Mouse (Mus musculus): ENCODE results near the gene Dcaf10. TPM values are rescaled to one million over a fixed set of nuclear protein-coding genes. Genes with fewer than 3 reads are reported as not detected.
"Not testable (repeated sequence)": the region's sequence is repeated elsewhere in the genome, so short reads cannot be mapped to it uniquely, and the experiment has no call there.

The Dcaf10 gene
- polyA plus RNA-seq, 1 experiment from 2014 or later = 12.8 TPM

DNA sequence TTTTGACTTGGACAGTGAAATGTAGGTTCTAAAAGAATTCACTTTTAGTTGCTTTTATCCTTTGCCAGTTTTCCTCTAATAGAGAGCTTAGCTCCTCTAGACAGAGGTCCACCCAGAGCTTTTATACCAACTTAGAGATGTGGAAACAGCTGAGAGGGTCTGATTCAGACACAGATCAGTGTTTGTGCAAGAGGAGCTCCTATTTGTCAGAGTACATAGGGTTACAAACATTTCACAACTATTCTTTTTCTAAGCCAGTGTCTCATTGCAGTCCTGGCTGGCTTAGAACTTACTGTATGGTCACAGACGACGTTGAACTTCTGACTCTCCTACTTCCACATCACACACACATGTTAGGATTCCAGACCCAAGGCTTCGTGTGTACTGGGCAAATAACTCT is 14.8 kb downstream of the Dcaf10 start:
- Histone ChIP-seq H3K4me1 (no peaks in the 10 kb centered on the region), H3K27me3 (no peaks in the 10 kb centered on the region), H3K4me2 (replicated peaks) (no peak overlapping the region), H3K27ac (replicated peaks) (no peak overlapping the region), H3K36me3 (peaks cover 15% of the 10 kb centered on the region; the same call in 1 of the 2 replicates), H3K4me3 (no peak overlapping the region), H3K9ac (replicated peaks) (no peak overlapping the region), H3K9me3 (no peaks in the 10 kb centered on the region)
- WGBS = 90% methylated on average over 3 of the region's 3 CpGs
- no peak for ATAC-seq (ENCODE audit: low FRiP score, low read depth)

DNA sequence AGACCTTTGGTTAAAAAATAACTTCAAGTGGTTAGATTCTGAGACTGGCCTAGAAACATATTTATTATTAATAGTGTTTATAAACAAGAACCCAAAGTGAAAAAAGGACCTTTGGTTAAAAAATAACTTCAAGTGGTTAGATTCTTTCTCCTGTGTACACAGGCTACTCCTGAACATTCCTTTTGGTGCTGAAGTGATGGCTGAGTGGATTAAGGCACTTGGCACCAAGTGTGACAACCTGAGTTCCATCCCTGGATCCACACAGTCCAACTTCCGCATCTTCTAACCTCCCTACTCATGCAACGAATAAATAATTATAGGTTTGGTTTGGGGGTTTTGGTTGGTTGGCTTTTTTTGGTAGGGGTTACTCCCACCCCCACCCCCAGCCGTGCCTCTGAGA is 29.4 kb downstream of the Dcaf10 start:
- no peak overlapping the region for H3K4me3 ChIP-seq
- no peaks in the 10 kb centered on the region for H3K4me1 ChIP-seq
- no peaks in the 10 kb centered on the region for H3K9me3 ChIP-seq
- ATAC-seq (ENCODE audit: low FRiP score, low read depth) = no peak
- WGBS = 89% methylated on average over 3 of the region's 3 CpGs
- no peak overlapping the region for H3K9ac ChIP-seq (replicated peaks)
- no peak overlapping the region for H3K4me2 ChIP-seq (replicated peaks)
- no peak overlapping the region for H3K27ac ChIP-seq (replicated peaks)
- no peaks in the 10 kb centered on the region for H3K27me3 ChIP-seq
- H3K36me3 ChIP-seq = peaks cover 46% of the 10 kb centered on the region

DNA sequence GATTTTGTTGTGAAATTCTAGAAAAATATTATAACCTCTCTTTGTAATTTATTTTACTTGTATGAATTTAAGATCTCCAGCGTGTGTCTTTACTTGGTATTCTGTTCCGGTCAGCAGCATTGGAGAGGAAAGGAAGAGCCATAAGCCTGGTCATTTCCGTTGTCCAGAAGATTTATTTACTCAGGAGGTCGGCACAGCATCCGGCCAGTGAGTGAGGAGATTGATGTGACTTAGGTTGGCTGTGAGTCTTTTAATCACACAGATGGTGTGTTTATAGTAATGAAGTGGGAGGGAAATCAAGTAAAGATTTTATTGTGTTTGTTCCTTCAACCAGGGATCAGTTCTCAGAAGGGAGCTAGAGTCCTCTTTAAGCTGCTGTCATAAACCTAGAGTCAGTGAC is 33.0 kb downstream of the Dcaf10 start:
- Histone ChIP-seq H3K9ac (replicated peaks) (no peak overlapping the region), H3K9me3 (no peaks in the 10 kb centered on the region), H3K27ac (replicated peaks) (no peak overlapping the region), H3K4me2 (replicated peaks) (no peak overlapping the region), H3K27me3 (no peaks in the 10 kb centered on the region), H3K4me3 (no peak overlapping the region), H3K36me3 (peaks cover 52% of the 10 kb centered on the region), H3K4me1 (no peaks in the 10 kb centered on the region)
- 93% methylated on average over 5 of the region's 5 CpGs for WGBS
- no peak for ATAC-seq (ENCODE audit: low FRiP score, low read depth)

DNA sequence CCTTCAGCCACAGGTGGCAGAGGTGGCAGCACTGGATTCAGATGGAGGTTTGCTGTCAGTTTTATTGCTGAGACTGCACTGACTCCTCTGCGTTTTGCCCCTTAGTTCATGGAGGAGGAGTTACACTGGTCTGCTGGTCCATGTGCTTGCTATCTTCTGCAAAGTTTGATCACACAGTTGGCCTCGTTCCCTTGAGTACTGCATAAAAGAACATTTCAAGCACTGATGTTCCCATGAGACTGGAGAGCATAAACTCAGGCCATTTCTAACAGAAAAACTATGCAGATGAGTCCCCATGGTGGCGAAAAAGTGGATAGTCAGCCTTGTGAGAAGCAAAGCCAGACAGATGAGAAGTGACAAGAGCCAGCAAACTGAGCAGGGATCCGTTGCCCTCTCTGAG is 34.7 kb downstream of the Dcaf10 start:
- H3K4me1 ChIP-seq = no peaks in the 10 kb centered on the region
- no peak for ATAC-seq (ENCODE audit: low FRiP score, low read depth)
- H3K27me3 ChIP-seq = no peaks in the 10 kb centered on the region
- H3K9me3 ChIP-seq = no peaks in the 10 kb centered on the region
- H3K4me2 ChIP-seq (replicated peaks) = no peak overlapping the region
- H3K4me3 ChIP-seq = no peak overlapping the region
- no peak overlapping the region for H3K27ac ChIP-seq (replicated peaks)
- H3K36me3 ChIP-seq = peaks cover 43% of the 10 kb centered on the region
- H3K9ac ChIP-seq (replicated peaks) = no peak overlapping the region
- 87% methylated on average over 4 of the region's 4 CpGs for WGBS

DNA sequence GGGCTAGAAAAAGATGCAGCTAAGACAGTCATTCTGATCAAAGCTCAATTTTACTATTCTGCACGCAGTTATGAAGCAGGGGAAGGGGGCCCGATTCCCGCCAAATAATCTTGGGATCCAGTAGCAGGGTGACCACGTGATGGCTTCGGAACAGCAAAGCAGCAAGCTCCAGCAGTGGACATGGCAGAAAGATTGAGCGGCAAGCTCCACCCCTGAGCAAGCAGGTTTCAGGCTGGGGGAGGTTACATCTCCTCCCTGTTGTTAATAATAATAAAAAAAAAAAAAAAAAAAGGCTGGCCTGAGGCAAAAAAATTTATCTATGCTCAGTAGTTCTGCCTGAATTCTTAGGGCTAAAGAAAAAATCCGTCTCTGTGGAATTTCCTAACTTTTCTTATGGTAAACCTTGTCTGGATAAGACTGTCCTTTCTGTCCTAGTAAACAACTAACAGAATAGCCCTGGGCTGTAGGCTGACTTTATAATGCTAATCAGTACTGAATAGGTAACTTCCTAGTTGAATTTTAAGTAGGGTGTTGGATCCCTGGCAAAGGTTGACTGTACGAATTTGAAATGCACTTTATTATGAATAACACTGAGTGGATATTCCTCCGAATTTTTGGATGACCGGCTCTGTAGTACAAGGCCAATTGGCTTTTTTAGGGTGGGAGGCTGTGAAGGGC is 39.1 kb downstream of the Dcaf10 start:
- not testable (repeated sequence) for ATAC-seq (ENCODE audit: low FRiP score, low read depth); H3K36me3 ChIP-seq; H3K9ac ChIP-seq (replicated peaks); H3K27ac ChIP-seq (replicated peaks); H3K4me2 ChIP-seq (replicated peaks); H3K9me3 ChIP-seq; H3K27me3 ChIP-seq; H3K4me3 ChIP-seq; H3K4me1 ChIP-seq
- WGBS = 87% methylated on average over 10 of the region's 10 CpGs

DNA sequence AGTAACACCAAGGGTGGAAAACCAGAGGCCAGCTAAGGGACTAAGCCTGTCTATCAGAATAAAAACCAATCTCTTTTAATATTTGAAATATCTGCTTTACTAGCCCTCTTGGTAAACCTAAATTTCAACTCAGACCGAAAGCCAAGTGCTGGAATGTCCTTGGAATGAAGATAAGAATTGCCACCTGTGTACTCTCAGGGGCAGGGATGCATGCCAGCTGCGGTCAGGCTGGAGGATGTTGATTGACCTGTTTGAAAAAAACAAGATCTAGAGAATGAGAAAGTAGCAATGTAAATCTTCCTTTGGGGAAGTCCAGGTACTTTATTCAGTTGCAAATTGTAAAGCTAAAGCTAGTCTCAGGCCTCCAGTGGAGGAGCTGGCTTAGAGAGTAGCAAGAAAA is 40.2 kb downstream of the Dcaf10 start:
- H3K4me2 ChIP-seq (replicated peaks); H3K27ac ChIP-seq (replicated peaks); H3K27me3 ChIP-seq; H3K4me1 ChIP-seq; H3K36me3 ChIP-seq; ATAC-seq (ENCODE audit: low FRiP score, low read depth); H3K9ac ChIP-seq (replicated peaks); H3K4me3 ChIP-seq; H3K9me3 ChIP-seq: not testable (repeated sequence)
- 91% methylated on average over 2 of the region's 2 CpGs for WGBS

DNA sequence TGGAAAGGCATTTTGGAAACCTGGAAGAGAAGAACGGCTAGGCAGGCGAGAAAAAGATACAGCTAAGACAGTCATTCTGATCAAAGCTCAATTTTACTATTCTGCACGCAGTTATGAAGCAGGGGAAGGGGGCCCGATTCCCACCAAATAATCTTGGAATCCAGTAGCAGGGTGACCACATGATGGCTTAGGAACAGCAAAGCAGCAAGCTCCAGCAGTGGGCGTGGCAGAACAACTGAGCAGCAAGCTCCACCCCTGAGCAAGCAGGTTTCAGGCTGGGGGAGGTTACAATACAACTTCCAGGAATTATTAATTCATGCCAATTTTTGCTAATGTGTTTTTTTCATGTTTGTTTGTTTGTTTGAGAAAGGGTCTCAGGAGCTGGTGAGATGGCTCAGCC is 45.4 kb downstream of the Dcaf10 start:
- not testable (repeated sequence) for H3K4me3 ChIP-seq; H3K4me1 ChIP-seq; H3K9ac ChIP-seq (replicated peaks); H3K9me3 ChIP-seq; ATAC-seq (ENCODE audit: low FRiP score, low read depth); H3K36me3 ChIP-seq; H3K27ac ChIP-seq (replicated peaks); H3K27me3 ChIP-seq; H3K4me2 ChIP-seq (replicated peaks)
- 96% methylated on average over 5 of the region's 5 CpGs for WGBS

DNA sequence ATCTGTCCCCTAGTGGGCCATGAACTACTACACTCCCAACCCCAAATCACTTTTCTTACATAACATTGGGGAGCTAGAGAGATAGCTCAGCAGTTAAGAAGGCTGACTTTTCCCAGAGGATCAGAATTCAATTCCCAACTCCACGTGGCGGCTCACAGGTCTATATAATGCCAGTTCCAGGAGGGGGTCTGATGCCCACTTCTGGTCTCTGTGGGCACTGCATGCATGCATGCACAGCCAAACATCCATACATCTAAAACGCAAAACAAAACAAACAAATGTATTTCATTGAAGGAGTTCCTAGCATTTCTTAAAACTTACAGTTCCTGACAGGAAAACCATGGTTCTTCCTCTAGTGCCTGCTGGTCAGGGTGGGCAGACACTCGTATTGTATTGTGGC is 50.2 kb downstream of the Dcaf10 start:
- no peak overlapping the region for H3K27ac ChIP-seq (replicated peaks)
- WGBS = 74% methylated on average over 4 of the region's 4 CpGs
- H3K36me3 ChIP-seq = peaks cover 10% of the 10 kb centered on the region; the same call in 1 of the 2 replicates
- no peak for ATAC-seq (ENCODE audit: low FRiP score, low read depth)
- H3K9ac ChIP-seq (replicated peaks) = no peak overlapping the region
- H3K27me3 ChIP-seq = no peaks in the 10 kb centered on the region
- no peak overlapping the region for H3K4me3 ChIP-seq
- no peaks in the 10 kb centered on the region for H3K4me1 ChIP-seq
- no peak overlapping the region for H3K4me2 ChIP-seq (replicated peaks)
- no peaks in the 10 kb centered on the region for H3K9me3 ChIP-seq

DNA sequence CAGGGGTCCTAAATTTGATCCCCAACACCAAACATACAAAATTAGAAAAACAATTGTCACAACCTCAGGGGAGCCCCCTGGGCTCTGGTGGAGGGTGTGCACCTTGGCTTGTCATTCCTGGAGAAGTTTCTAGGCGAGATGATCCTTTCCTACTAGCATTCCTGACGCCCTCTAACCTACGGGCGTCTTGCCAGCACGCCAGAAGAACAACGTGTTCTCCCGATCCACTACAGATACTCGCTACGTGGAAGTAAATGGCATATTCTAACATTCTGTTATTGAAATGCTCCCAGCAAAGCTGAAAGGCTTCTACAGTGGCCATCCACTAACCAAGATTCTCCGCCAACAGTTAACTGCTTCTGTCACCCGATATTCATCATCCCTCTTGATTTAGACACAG is 50.7 kb downstream of the Dcaf10 start:
- 82% methylated on average over 11 of the region's 11 CpGs for WGBS
- Histone ChIP-seq H3K9me3 (no peaks in the 10 kb centered on the region), H3K4me2 (replicated peaks) (no peak overlapping the region), H3K4me1 (no peaks in the 10 kb centered on the region), H3K4me3 (no peak overlapping the region), H3K27ac (replicated peaks) (no peak overlapping the region), H3K9ac (replicated peaks) (no peak overlapping the region), H3K27me3 (no peaks in the 10 kb centered on the region), H3K36me3 (peaks cover 15% of the 10 kb centered on the region; the same call in 1 of the 2 replicates)
- ATAC-seq (ENCODE audit: low FRiP score, low read depth) = no peak

DNA sequence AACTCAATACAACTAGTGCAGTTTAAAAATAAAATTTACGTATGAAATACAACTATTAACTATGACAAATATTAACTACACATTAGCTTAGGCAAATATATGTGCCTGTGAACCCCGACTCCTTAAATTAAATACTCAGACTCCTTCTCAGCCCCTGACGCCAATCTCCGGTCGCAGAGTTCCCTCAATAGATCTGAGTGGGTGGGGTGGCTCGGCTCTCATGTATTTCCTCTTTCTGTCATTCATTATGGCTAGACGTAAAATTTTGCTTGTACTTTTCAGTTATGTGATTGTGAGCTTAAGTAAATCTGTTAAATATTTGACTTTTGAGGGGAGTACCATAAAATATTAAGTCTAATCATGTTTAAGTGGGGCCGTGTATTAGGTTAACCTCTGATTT is 51.1 kb downstream of the Dcaf10 start:
- Histone ChIP-seq H3K4me3 (no peak overlapping the region), H3K9me3 (no peaks in the 10 kb centered on the region), H3K4me2 (replicated peaks) (no peak overlapping the region), H3K9ac (replicated peaks) (no peak overlapping the region), H3K36me3 (peaks cover 19% of the 10 kb centered on the region; the same call in 1 of the 2 replicates), H3K27me3 (no peaks in the 10 kb centered on the region), H3K4me1 (no peaks in the 10 kb centered on the region), H3K27ac (replicated peaks) (no peak overlapping the region)
- no peak for ATAC-seq (ENCODE audit: low FRiP score, low read depth)
- 88% methylated on average over 8 of the region's 8 CpGs for WGBS

DNA sequence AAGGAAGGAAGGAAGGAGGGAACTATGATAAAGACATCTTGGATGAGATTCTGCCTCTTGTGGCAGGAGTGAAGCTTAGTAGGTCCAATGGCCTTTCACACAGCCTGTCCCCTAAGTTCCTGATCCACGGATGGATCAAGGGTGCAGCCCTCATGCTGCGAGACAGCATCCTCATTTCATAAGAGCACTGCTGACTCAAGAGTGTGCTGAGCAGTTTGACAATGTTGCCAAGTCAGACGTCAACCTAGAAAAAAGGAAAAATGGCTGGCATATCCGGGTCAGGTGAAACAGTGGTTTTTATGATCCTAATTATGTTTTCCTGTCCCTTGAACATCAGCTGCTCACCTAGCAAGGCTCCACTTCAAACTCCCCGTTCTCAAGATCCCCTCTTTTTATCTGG is 51.8 kb downstream of the Dcaf10 start:
- Histone ChIP-seq H3K9me3 (no peaks in the 10 kb centered on the region), H3K27me3 (no peaks in the 10 kb centered on the region), H3K27ac (replicated peaks) (no peak overlapping the region), H3K4me2 (replicated peaks) (no peak overlapping the region), H3K9ac (replicated peaks) (no peak overlapping the region), H3K4me3 (no peak overlapping the region), H3K4me1 (no peaks in the 10 kb centered on the region), H3K36me3 (peaks cover 25% of the 10 kb centered on the region)
- WGBS = 83% methylated on average over 5 of the region's 5 CpGs
- no peak for ATAC-seq (ENCODE audit: low FRiP score, low read depth)

DNA sequence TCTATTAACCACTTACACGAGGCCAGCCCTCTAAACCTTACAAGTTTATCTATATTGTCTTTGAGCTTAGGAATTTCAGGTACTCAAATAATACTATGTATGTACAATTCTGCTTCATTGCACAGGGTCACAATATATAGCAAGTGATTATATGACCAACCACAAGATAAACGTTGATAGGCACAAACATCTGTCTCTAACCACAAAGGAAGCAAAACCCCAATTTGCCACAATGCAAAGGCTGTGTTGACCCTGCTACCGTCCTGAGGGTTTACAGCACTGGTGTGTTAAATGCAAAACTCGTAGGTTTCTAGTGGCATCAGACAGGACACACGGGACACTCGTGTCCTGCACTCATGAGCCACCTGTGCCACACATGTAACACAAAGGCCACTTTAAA is 54.3 kb downstream of the Dcaf10 start:
- WGBS = 93% methylated on average over 6 of the region's 6 CpGs
- ATAC-seq (ENCODE audit: low FRiP score, low read depth); H3K4me3 ChIP-seq; H3K27me3 ChIP-seq; H3K4me2 ChIP-seq (replicated peaks); H3K9me3 ChIP-seq; H3K27ac ChIP-seq (replicated peaks); H3K4me1 ChIP-seq; H3K9ac ChIP-seq (replicated peaks): not testable (repeated sequence)
- H3K36me3 ChIP-seq = peaks cover 46% of the 10 kb centered on the region

DNA sequence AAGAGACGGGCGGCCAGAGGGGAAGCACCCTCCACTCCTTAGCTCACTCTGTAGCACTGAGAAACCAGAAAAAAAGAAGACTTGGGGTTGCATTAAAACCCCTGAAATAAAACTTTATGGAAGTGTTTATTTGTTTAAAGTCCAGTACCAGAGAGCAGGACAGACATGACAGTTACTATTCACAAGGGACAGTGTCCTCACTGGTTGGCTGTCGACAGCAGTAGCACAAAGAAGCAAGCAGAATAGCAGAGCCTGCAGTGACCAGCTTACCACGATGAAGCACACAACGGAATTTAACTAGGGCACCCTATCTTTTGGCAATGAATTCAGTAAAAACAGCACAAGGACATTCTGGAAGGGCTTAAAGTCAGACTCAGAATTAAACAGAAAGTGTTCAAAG is 56.4 kb downstream of the Dcaf10 start:
- H3K4me3 ChIP-seq; H3K4me2 ChIP-seq (replicated peaks); H3K27ac ChIP-seq (replicated peaks); ATAC-seq (ENCODE audit: low FRiP score, low read depth); H3K27me3 ChIP-seq; H3K9me3 ChIP-seq; H3K9ac ChIP-seq (replicated peaks); H3K4me1 ChIP-seq: not testable (repeated sequence)
- peaks cover 65% of the 10 kb centered on the region for H3K36me3 ChIP-seq
- WGBS = 89% methylated on average over 5 of the region's 5 CpGs
